Mouse (Mus musculus): Measurements from ENCODE around the gene Hoxa3. TPM values are rescaled to one million over a fixed set of nuclear protein-coding genes. Genes with fewer than 3 reads are reported as not detected.

Gene Hoxa3
- polyA plus RNA-seq, 1 experiment, result not detected

- TF ChIP-seq CTCF (IDR thresholded peaks at IDR 0.05; ENCODE audit: insufficient read depth, low read depth, low read length) (no peak), POLR2A (IDR thresholded peaks at IDR 0.05; ENCODE audit: insufficient read depth, low read depth, low read length) (no peak)
- Histone ChIP-seq H3K4me1 (ENCODE audit: control insufficient read depth, insufficient read depth, low read length) (peaks cover 3% of the 10 kb centered on the region; the same call in 1 of the 2 replicates), H3K27ac (ENCODE audit: insufficient read depth, low read depth, low read length) (no peak overlapping the region), H3K4me3 (ENCODE audit: insufficient read depth, low read depth, low read length) (no peak overlapping the region)
- 2% methylated on average over 14 of the region's 14 CpGs for WGBS
Measured at GRCm38 (mm10) chr6:52167736-52168161, 45.4 kb downstream of the Hoxa3 start.

DNA sequence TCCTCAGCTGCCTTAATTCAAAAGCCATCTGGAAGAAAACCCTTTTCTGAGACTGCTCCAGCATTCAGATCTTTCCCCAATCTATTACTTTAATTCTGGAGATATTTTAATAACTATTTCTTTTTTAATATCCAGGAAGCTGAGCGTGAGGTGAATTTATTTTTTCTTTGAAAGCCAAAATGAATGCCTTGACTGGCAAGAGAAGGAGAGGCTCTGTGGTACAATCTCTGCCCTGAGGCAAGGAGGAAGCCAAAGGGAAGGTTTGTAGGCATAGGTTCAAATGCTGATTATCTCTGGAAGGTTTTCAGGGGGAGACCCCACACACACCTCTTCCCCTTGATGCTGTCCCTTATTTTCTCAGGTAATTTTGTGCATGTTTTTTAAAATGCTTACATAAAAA, 46.0 kb downstream of the Hoxa3 start:
- WGBS, result 16% methylated on average over 1 of the region's 1 CpGs
- H3K4me3 ChIP-seq (ENCODE audit: insufficient read depth, low read depth, low read length), result no peak overlapping the region
- H3K27ac ChIP-seq (ENCODE audit: insufficient read depth, low read depth, low read length), result no peak overlapping the region
- no peaks in the 10 kb centered on the region for H3K4me1 ChIP-seq (ENCODE audit: control insufficient read depth, insufficient read depth, low read length)
- TF ChIP-seq CTCF (IDR thresholded peaks at IDR 0.05; ENCODE audit: insufficient read depth, low read depth, low read length), result no peak
- TF ChIP-seq POLR2A (IDR thresholded peaks at IDR 0.05; ENCODE audit: insufficient read depth, low read depth, low read length), result no peak

DNA sequence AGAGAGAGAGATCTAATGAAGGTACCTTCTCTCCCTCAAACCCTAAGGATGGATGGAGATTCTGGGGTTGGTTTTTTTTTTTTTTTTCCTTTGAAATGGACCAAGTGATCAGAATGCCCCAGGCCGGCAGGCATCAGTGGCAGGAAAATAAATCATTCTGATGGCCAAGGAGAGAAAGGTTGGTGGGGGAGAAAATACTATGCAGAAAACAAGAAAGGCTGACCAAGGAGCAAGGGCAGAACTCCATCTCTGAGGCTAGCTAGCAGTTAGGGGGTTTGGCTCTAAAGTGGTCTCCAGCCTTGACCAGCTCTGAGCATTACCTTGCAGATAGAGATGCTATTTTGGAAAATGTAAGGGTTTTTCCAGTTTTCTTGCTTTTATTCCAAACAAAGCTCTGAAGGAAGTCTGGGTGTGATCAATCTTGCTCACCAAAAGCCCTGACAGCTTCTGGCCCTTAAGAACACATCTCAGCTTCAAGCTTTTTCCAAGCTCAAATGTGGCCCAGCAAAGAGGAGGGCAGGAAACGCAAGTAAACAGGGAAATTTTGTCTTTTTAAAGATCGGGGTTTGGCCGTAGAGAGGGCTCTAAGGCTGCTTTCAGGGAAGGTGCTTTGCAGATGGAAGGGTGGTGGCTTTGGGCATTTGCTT, 46.6 kb downstream of the Hoxa3 start:
- TF ChIP-seq POLR2A (IDR thresholded peaks at IDR 0.05; ENCODE audit: insufficient read depth, low read depth, low read length) (no peak), CTCF (IDR thresholded peaks at IDR 0.05; ENCODE audit: insufficient read depth, low read depth, low read length) (no peak)
- Histone ChIP-seq H3K4me1 (ENCODE audit: control insufficient read depth, insufficient read depth, low read length) (no peaks in the 10 kb centered on the region), H3K27ac (ENCODE audit: insufficient read depth, low read depth, low read length) (no peak overlapping the region)

DNA sequence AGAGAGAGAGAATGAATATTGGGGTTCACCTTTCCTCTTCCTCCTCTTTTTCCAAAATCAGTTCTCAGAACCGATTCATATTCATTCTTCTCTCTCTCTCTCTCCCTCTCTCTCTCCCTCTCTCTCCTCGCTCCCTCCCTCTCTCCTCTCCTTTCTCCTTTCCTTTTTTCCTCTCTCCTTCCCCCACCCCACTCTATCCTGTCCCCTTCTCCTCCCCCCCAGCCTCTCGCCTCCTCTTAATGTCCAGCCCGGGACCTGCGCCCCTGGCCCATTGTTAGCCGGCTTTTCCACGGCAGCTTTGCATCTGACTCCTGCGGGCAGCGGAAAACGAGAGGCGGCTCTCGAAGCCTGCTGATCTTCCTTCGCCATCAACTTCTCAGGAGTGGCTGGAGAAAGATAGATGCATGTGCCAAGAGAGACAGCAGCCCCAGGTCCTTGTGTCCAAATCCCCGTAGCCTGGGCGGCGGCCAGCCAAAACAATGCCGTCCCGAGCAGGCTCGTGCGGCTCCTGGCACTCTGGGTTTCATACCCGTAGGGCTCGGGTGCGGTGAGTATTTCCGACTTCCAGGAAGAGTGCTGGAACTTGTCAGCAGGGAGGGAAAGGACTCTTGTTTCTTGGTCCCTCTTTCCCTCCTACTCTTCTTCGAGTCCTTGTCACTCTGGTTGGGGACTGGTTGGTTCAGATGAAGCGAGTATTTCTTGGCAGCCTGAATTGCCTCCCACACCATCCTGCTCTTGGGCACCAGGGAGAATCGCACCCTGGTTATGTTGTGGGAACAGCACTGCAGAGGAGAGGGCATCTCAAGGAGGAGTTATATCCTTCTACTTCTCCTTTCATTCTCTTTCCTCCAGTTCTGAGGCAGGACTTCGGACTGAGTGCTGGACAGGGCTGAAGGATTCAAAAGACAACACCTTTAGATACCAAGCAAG, 47.4 kb downstream of the Hoxa3 start:
- no peak for TF ChIP-seq POLR2A (IDR thresholded peaks at IDR 0.05; ENCODE audit: insufficient read depth, low read depth, low read length)
- Histone ChIP-seq H3K4me3 (ENCODE audit: insufficient read depth, low read depth, low read length) (no peak overlapping the region), H3K27ac (ENCODE audit: insufficient read depth, low read depth, low read length) (no peak overlapping the region), H3K4me1 (ENCODE audit: control insufficient read depth, insufficient read depth, low read length) (no peaks in the 10 kb centered on the region)
- 4% methylated on average over 28 of the region's 28 CpGs for WGBS

More for the DNA sequence above, 46.6 kb downstream of the Hoxa3 start:
- no peak overlapping the region for H3K4me3 ChIP-seq (ENCODE audit: insufficient read depth, low read depth, low read length)
- WGBS, result 9% methylated on average over 4 of the region's 4 CpGs

DNA sequence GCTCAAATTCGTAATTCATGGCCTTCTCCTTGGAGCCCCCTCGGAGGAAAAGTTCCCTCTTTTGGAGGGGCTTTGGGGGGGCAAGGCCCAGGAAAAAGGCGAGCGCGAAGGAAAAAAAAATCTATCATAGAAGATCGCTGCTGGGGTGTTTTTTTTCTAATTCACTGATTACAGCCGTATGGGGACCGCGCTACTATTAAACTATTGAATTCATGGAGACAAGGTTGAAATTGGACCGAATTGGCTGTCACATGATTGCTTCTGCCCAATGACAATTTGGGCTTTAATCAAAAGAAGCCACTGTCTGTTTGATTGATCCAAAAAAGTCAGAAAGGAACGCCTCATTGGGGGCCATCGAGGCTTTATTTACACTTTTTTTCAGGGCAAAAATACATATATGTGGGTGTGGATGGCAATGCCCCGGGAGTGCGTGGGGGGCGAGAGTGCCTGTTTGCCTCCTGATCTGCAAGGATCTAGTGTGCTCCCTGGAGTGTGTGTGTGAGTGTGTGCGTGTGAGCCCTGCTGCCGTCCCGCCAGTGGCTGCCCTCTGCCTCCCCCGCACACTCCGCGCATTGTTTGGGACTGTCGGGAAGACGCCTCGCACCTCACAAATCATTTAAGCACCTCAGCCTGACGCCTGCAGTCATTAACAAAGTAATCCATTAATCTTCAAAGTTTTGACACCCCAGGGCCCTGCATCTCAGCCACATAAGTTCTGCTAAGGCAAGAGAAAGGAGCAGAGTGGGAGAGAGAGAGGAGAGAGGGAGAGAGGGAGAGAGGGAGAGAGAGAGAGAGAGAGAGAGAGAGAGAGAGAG, 48.3 kb downstream of the Hoxa3 start, which contains the start of gene Hoxa2:
TSS of gene Hoxa2 (minus strand) at position 206 of the 815 bp plus-strand sequence.
- Histone ChIP-seq H3K4me3 (ENCODE audit: insufficient read depth, low read depth, low read length) (no peak within 1 kb of the TSS), H3K27ac (ENCODE audit: insufficient read depth, low read depth, low read length) (no peak within 1 kb of the TSS), H3K4me1 (ENCODE audit: control insufficient read depth, insufficient read depth, low read length) (no peaks in the 10 kb centered on the region)
- WGBS, result 2% methylated on average over 25 of the region's 25 CpGs
- no peak for TF ChIP-seq POLR2A (IDR thresholded peaks at IDR 0.05; ENCODE audit: insufficient read depth, low read depth, low read length)
- no peak for TF ChIP-seq CTCF (IDR thresholded peaks at IDR 0.05; ENCODE audit: insufficient read depth, low read depth, low read length)

DNA sequence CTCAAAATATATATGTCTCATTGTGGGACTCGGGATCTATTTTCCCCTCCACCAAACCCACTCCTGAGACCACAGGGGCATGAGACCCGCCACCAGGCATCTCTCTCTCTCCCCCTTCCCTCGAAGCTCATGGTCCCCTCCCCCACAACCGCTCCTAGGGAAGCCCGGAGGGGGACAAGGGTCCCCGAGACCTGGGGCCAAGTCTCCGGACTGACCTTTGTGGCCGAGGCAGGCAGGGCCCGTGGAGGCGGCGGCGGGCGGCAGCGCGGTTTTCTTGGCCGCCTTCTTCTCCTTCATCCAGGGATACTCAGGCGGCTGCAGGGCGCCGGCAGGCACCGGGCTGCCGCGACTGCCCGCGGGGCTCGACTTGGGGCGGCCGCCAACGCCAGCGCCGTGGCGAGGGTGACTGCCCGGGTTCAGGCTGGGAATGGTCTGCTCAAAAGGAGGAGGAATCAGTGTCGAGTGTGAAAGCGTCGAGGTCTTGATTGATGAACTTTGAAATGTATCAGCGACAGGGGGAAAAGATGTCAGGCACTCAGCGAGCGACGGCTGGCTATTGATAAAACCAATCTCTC, 49.0 kb downstream of the Hoxa3 start:
- 2% methylated on average over 39 of the region's 39 CpGs for WGBS
- TF ChIP-seq CTCF (IDR thresholded peaks at IDR 0.05; ENCODE audit: insufficient read depth, low read depth, low read length), result no peak
- TF ChIP-seq POLR2A (IDR thresholded peaks at IDR 0.05; ENCODE audit: insufficient read depth, low read depth, low read length), result no peak
- Histone ChIP-seq H3K4me1 (ENCODE audit: control insufficient read depth, insufficient read depth, low read length) (no peaks in the 10 kb centered on the region), H3K27ac (ENCODE audit: insufficient read depth, low read depth, low read length) (no peak overlapping the region), H3K4me3 (ENCODE audit: insufficient read depth, low read depth, low read length) (no peak overlapping the region)

DNA sequence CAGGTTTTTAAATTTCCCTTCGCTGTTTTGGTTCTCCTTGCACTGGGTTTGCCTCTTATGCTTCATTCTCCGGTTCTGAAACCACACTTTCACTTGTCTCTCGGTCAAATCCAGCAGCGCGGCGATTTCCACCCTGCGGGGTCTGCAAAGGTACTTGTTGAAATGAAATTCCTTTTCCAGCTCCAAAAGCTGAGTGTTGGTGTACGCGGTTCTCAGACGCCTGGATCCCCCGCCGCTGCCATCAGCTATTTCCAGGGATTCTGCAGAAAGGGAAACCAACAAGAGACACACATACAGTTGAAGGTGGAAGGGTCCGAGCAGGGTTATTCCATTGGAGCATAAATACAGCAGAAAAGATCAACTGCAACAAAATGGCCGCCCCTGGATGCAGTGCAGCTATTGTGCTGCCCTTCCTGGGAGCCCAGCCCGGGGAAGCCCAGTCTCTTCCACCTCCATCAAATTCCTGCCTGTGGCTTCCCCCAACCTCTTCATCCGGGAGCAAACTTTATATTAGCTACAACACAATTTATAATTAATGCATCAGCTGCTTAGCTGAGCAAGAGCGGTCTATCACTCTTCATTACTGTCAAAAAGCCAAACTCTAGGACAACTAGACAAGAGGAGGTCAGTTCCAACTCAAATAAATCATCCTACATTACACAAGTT, 49.6 kb downstream of the Hoxa3 start:
- WGBS, result 2% methylated on average over 17 of the region's 17 CpGs
- TF ChIP-seq POLR2A (IDR thresholded peaks at IDR 0.05; ENCODE audit: insufficient read depth, low read depth, low read length), result no peak
- TF ChIP-seq CTCF (IDR thresholded peaks at IDR 0.05; ENCODE audit: insufficient read depth, low read depth, low read length), result no peak
- H3K4me1 ChIP-seq (ENCODE audit: control insufficient read depth, insufficient read depth, low read length), result peaks cover 3% of the 10 kb centered on the region; the same call in 1 of the 2 replicates
- H3K27ac ChIP-seq (ENCODE audit: insufficient read depth, low read depth, low read length), result no peak overlapping the region
- no peak overlapping the region for H3K4me3 ChIP-seq (ENCODE audit: insufficient read depth, low read depth, low read length)

Measured in olfactory bulb, adult 2 months (tissue).